ENCODE assay signal across 11 mouse cellular contexts in the genomic region with DNA sequence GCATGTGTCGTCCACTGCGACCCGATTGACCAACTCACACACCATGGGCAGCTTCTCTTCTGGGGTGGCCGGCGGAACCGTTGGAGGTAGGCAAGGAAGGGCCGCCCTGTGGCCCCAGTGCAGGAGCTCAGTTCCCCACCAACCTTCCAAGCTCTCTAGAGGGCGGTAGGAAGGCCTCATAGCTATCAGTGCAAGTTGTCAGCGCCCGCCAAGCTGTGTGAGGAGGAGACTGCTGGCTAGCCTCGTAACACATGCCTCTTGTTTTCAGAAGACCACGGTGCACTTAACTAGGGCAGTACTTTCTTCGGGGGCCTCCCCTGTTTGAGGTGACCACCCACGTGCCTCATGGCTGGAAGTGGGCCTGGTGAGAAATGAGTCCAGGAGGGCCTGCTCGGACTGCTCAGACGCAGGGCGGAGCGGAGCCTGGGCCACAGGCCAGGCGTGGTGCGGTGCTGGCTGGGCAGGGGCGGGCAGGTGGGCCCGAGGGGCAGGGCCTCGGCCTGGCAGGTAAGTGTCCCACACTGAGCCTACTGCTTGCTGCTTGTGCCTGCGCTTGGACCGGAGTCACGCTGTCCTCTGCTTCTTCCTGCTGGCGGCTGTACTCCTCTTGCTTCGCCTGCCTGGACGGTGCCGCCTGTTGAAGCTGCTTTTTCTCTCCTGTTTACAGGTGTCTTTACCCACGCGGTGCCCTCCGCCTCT. TPM values are rescaled to one million over a fixed set of nuclear protein-coding genes. Genes with fewer than 3 reads are reported as not detected.
DNase-seq lines count a peak whose midpoint lies in the region; ATAC-seq and TF ChIP-seq lines count a peak whose summit lies in the region.
"Had no signal": no experiment of that assay in that cellular context is flagged by ENCODE, and none has a peak within 500 bp of the region (broad histone marks: within the 10 kb centered on the region; RNA-seq: fewer than 3 reads in every experiment).

No protein-coding gene starts in this region.

- no peak overlapping the region for H3K9ac ChIP-seq in intestine, embryonic 15.5 days
- no peak overlapping the region for H3K9ac ChIP-seq in intestine, postnatal 0 days (ENCODE audit: low read depth, low read length)
- H3K9ac ChIP-seq: lung, embryonic 15.5 days had no signal

- peaks cover 70% of the 10 kb centered on the region for H3K36me3 ChIP-seq in intestine, embryonic 15.5 days
- peaks cover 86% of the 10 kb centered on the region for H3K36me3 ChIP-seq in intestine, postnatal 0 days (ENCODE audit: control insufficient read depth, insufficient read depth)
- H3K36me3 ChIP-seq in thymus, adult 2 months (ENCODE audit: control insufficient read depth, insufficient read depth, low read length): peaks cover 32% of the 10 kb centered on the region
- H3K36me3 ChIP-seq in myocyte (ENCODE audit: control insufficient read depth, insufficient read depth): peaks cover 16% of the 10 kb centered on the region

- H3K27ac ChIP-seq in intestine, embryonic 15.5 days: no peak overlapping the region
- no peak overlapping the region for H3K27ac ChIP-seq in intestine, postnatal 0 days (ENCODE audit: low read depth, low read length)
- H3K27ac ChIP-seq in thymus, adult 2 months (ENCODE audit: control insufficient read depth, insufficient read depth, low read length): peak overlapping the region; percentile 65
- H3K27ac ChIP-seq: lung, embryonic 15.5 days had no signal

- no peaks in the 10 kb centered on the region for H3K27me3 ChIP-seq in intestine, embryonic 15.5 days (replicated peaks)
- H3K27me3 ChIP-seq in intestine, postnatal 0 days (replicated peaks; ENCODE audit: control insufficient read depth, insufficient read depth, low read length): no peaks in the 10 kb centered on the region
- no peaks in the 10 kb centered on the region for H3K27me3 ChIP-seq in thymus, adult 2 months (ENCODE audit: control insufficient read depth, insufficient read depth, low read length)
- H3K27me3 ChIP-seq in myocyte (ENCODE audit: control insufficient read depth, insufficient read depth, insufficient read length): no peaks in the 10 kb centered on the region
- H3K27me3 ChIP-seq: lung, embryonic 15.5 days had no signal

- no peak overlapping the region for H3K4me3 ChIP-seq in intestine, embryonic 15.5 days (replicated peaks)
- no peak overlapping the region for H3K4me3 ChIP-seq in intestine, postnatal 0 days (ENCODE audit: low read depth, low read length)
- peak overlapping the region; percentile 25 for H3K4me3 ChIP-seq in thymus, adult 2 months (ENCODE audit: control insufficient read depth, insufficient read depth, low read length)
- H3K4me3 ChIP-seq in myocyte: no peak overlapping the region
- H3K4me3 ChIP-seq: erythroblast, embryonic 14.5 days; lung, embryonic 15.5 days had no signal

- no peak overlapping the region for H3K4me2 ChIP-seq in intestine, embryonic 15.5 days (replicated peaks)
- no peak overlapping the region for H3K4me2 ChIP-seq in intestine, postnatal 0 days (replicated peaks; ENCODE audit: low read depth)
- H3K4me2 ChIP-seq in myocyte (ENCODE audit: low read depth): no peak overlapping the region
- H3K4me2 ChIP-seq: lung, embryonic 15.5 days had no signal

- H3K9me3 ChIP-seq in intestine, embryonic 15.5 days: no peaks in the 10 kb centered on the region
- H3K9me3 ChIP-seq in intestine, postnatal 0 days (ENCODE audit: control insufficient read depth): no peaks in the 10 kb centered on the region
- H3K9me3 ChIP-seq: lung, embryonic 15.5 days had no signal

- no peak for TF ChIP-seq CTCF in intestine, postnatal 0 days (IDR thresholded peaks at IDR 0.05; ENCODE audit: low read depth)
- no peak for TF ChIP-seq CTCF in thymus, adult 2 months (IDR thresholded peaks at IDR 0.05; ENCODE audit: borderline replicate concordance, control insufficient read depth, extremely low read depth, insufficient read depth, low read length, poor library complexity)

- H3ac ChIP-seq in myocyte (ENCODE audit: control insufficient read depth, insufficient read length): no peak overlapping the region

- DNase-seq in cerebellum, adult 18-20 months: peak; percentile 48 to 58
- no peak for DNase-seq in cerebellum, adult 9-10 months
- DNase-seq in thymus, adult 2 months: no peak
- no peak for DNase-seq in thymus, postnatal 10 days (ENCODE audit: low spot score in 2 of 2)

- WGBS in intestine, embryonic 15.5 days: 82% methylated on average over 33 of the region's 33 CpGs
- 74% methylated on average over 33 of the region's 33 CpGs for WGBS in intestine, postnatal 0 days
- WGBS in thymus, adult 2 months: 53% methylated on average over 33 of the region's 33 CpGs

- H3K4me1 ChIP-seq in intestine, embryonic 15.5 days (replicated peaks): peaks cover 18% of the 10 kb centered on the region
- no peaks in the 10 kb centered on the region for H3K4me1 ChIP-seq in intestine, postnatal 0 days (replicated peaks; ENCODE audit: control insufficient read depth, insufficient read depth, low read length)
- peaks cover 32% of the 10 kb centered on the region for H3K4me1 ChIP-seq in thymus, adult 2 months (replicated peaks; ENCODE audit: control insufficient read depth, insufficient read depth, low read length)

- 0 out of 2 replicates have a peak, but pooled peaks have one; percentile 7 for ATAC-seq in intestine, embryonic 15.5 days
- no peak for ATAC-seq in intestine, postnatal 0 days
- ATAC-seq in activated CD4-positive, CD25-positive, alpha-beta regulatory T cell, adult 4 months: no peak

- TF ChIP-seq POLR2A in thymus, adult 2 months (IDR thresholded peaks at IDR 0.05; ENCODE audit: control insufficient read depth, extremely low read depth, insufficient read depth, low read length, poor library complexity): no peak
- TF ChIP-seq POLR2A in myocyte (IDR thresholded peaks at IDR 0.05; ENCODE audit: insufficient read length, low read depth): no peak

- peaks cover 13% of the 10 kb centered on the region for H3K79me2 ChIP-seq in myocyte (ENCODE audit: control insufficient read depth, insufficient read depth)

TF ChIP-seq in myocyte, 11 proteins besides CTCF, POLR2A, EP300 and RAD21:
- TF ChIP-seq TCF3 (IDR thresholded peaks at IDR 0.05; ENCODE audit: insufficient read length, low read depth) (no peak), CEBPB (IDR thresholded peaks at IDR 0.05; ENCODE audit: insufficient read depth, poor library complexity, severe bottlenecking) (no peak), REST (IDR thresholded peaks at IDR 0.05; ENCODE audit: insufficient read depth, insufficient read length) (no peak), POLR2AphosphoS2 (IDR thresholded peaks at IDR 0.05; ENCODE audit: insufficient read length, low read depth) (peak; percentile 79), SRF (IDR thresholded peaks at IDR 0.05; ENCODE audit: control insufficient read depth, insufficient read length, low read depth) (no peak)

RNA-seq across cellular contexts. Expression of a gene that starts 6.4 kb away (rescaled TPM):
- 63.7 and 69.7 TPM in 2 replicates for polyA plus RNA-seq in intestine, embryonic 15.5 days (2015; fragmentation: Nextera tagmentation; extraction: Ambion mirVana)
- 35.5 and 39.0 TPM in 2 replicates for polyA plus RNA-seq in intestine, postnatal 0 days (2015; fragmentation: Nextera tagmentation; extraction: Ambion mirVana)
- polyA plus RNA-seq in thymus, adult 2 months (2012; rRNA removed): 94.6 and 119 TPM in 2 replicates
- polyA plus RNA-seq in myocyte (2012; fragmentation: generic; extraction: Trizol): 93.1 TPM
- 10 to 100 TPM; 18.9 to 19.9 TPM for polyA plus RNA-seq in activated CD4-positive, CD25-positive, alpha-beta regulatory T cell, adult 4 months (2017; shearing (Covaris generic))

RNA-seq across cellular contexts. Expression of a gene that starts 6.8 kb away (rescaled TPM):
- 132 and 133 TPM in 2 replicates for polyA plus RNA-seq in intestine, embryonic 15.5 days (2015; fragmentation: Nextera tagmentation; extraction: Ambion mirVana)
- 60.9 and 61.8 TPM in 2 replicates for polyA plus RNA-seq in intestine, postnatal 0 days (2015; fragmentation: Nextera tagmentation; extraction: Ambion mirVana)
- 142 and 153 TPM in 2 replicates for polyA plus RNA-seq in thymus, adult 2 months (2012; rRNA removed)
- polyA plus RNA-seq in myocyte (2012; fragmentation: generic; extraction: Trizol): 69.6 TPM
- polyA plus RNA-seq in activated CD4-positive, CD25-positive, alpha-beta regulatory T cell, adult 4 months (2017; shearing (Covaris generic)): 100 to 1,000 TPM; 121 to 156 TPM

RNA-seq across cellular contexts. Expression of a gene that starts 13.4 kb away (rescaled TPM):
- polyA plus RNA-seq in intestine, embryonic 15.5 days (2015; fragmentation: Nextera tagmentation; extraction: Ambion mirVana): not detected in 2 replicates
- not detected in 2 replicates for polyA plus RNA-seq in intestine, postnatal 0 days (2015; fragmentation: Nextera tagmentation; extraction: Ambion mirVana)
- polyA plus RNA-seq in thymus, adult 2 months (2012; rRNA removed): 6.3 and 8.8 TPM in 2 replicates
- polyA plus RNA-seq in myocyte (2012; fragmentation: generic; extraction: Trizol): 0.76 TPM
- polyA plus RNA-seq in activated CD4-positive, CD25-positive, alpha-beta regulatory T cell, adult 4 months (2017; shearing (Covaris generic)): not detected

RNA-seq across cellular contexts. Expression of a gene that starts 21.7 kb away (rescaled TPM):
- polyA plus RNA-seq in intestine, embryonic 15.5 days (2015; fragmentation: Nextera tagmentation; extraction: Ambion mirVana): 0.88 and 1.2 TPM in 2 replicates
- polyA plus RNA-seq in intestine, postnatal 0 days (2015; fragmentation: Nextera tagmentation; extraction: Ambion mirVana): 0.35 and 0.42 TPM in 2 replicates
- 0.24 TPM in 1 of 2 replicates, not detected in the other for polyA plus RNA-seq in thymus, adult 2 months (2012; rRNA removed)
- 343 TPM for polyA plus RNA-seq in myocyte (2012; fragmentation: generic; extraction: Trizol)
- polyA plus RNA-seq in activated CD4-positive, CD25-positive, alpha-beta regulatory T cell, adult 4 months (2017; shearing (Covaris generic)): not detected
- polyA plus RNA-seq: erythroblast, embryonic 14.5 days; large intestine, adult 2 months had no signal

RNA-seq across cellular contexts. Expression of a gene that starts 34.8 kb away (rescaled TPM):
- polyA plus RNA-seq in intestine, embryonic 15.5 days (2015; fragmentation: Nextera tagmentation; extraction: Ambion mirVana): 1,393 and 1,601 TPM in 2 replicates
- 1,008 and 1,019 TPM in 2 replicates for polyA plus RNA-seq in intestine, postnatal 0 days (2015; fragmentation: Nextera tagmentation; extraction: Ambion mirVana)
- 1,706 and 1,988 TPM in 2 replicates for polyA plus RNA-seq in thymus, adult 2 months (2012; rRNA removed)
- 1,349 TPM for polyA plus RNA-seq in myocyte (2012; fragmentation: generic; extraction: Trizol)
- polyA plus RNA-seq in activated CD4-positive, CD25-positive, alpha-beta regulatory T cell, adult 4 months (2017; shearing (Covaris generic)): 1,000 to 10,000 TPM; 1,826 to 2,667 TPM

Comparison
In these comparisons a context has a peak if more than half of its experiments do, and no peak if none do; other contexts are left out.
1. DNase-seq: peak in cerebellum, adult 18-20 months (2 of 2); none in cerebellum, adult 9-10 months (single experiment), thymus, adult 2 months (single experiment) and thymus, postnatal 10 days (0 of 2).